Mouse (Mus musculus) forebrain, embryonic 13.5 days (tissue): ENCODE measurements at regions not wholly inside any gene's neighbourhood (a gene's known extent, or its start where the extent isn't known, plus 50 kb on each side); places are given as distances from the start of the nearest gene placed in this dataset.

Experiments
- ATAC-seq: fragments of 200-750 bp; cut with Nextera tagmentation; 2 replicates; pipeline ENCODE4 v1.8.0; 2017
- H3K27ac ChIP-seq: fragments of 300-500 bp; sonication (generic); 2 replicates; pipeline ENCODE4 v1.5.1; 2015; ENCODE audit warnings: inconsistent platforms, mild to moderate bottlenecking, moderate library complexity
- H3K27me3 ChIP-seq: fragments of 300-500 bp; sonication (generic); 2 replicates; pipeline ENCODE4 v1.6.1; 2015; ENCODE audit warnings: mild to moderate bottlenecking, inconsistent platforms
- H3K36me3 ChIP-seq: fragments of 300-500 bp; sonication (generic); 2 replicates; pipeline ENCODE4 v1.6.1; 2015; ENCODE audit warnings: mild to moderate bottlenecking, inconsistent platforms; ENCODE audit not compliant: poor library complexity, severe bottlenecking
- H3K4me1 ChIP-seq: fragments of 300-500 bp; sonication (generic); 2 replicates; pipeline ENCODE4 v1.6.1; 2015; ENCODE audit warnings: inconsistent platforms
- H3K4me2 ChIP-seq: fragments of 300-500 bp; sonication (generic); 2 replicates; pipeline ENCODE4 v1.6.1; 2015; ENCODE audit warnings: inconsistent platforms, mild to moderate bottlenecking, moderate library complexity
- H3K4me3 ChIP-seq: fragments of 300-500 bp; sonication (generic); 2 replicates; pipeline ENCODE4 v1.5.1; 2015; ENCODE audit warnings: mild to moderate bottlenecking, inconsistent platforms
- H3K9ac ChIP-seq: fragments of 300-500 bp; sonication (generic); 2 replicates; pipeline ENCODE4 v1.6.1; 2015; ENCODE audit warnings: mild to moderate bottlenecking, inconsistent platforms
- H3K9me3 ChIP-seq: fragments of 300-500 bp; sonication (generic); replicated peaks from 2 replicates; pipeline ENCODE4 v1.6.1; 2016; ENCODE audit warnings: inconsistent platforms
- WGBS: fragments of 180-500 bp; shearing (Covaris S2); methylation state at CpG from one replicate; pipeline ENCODE4 v1.1.7; 2015; 5-methylcytosine and 5-hydroxymethylcytosine counted together

- H3K4me1 ChIP-seq = peaks cover 7% of the 10 kb centered on the region; the same call in 1 of the 2 replicates
- H3K9me3 ChIP-seq = no peaks in the 10 kb centered on the region
- no peak overlapping the region for H3K9ac ChIP-seq
- no peak overlapping the region for H3K4me2 ChIP-seq
- no peak overlapping the region for H3K4me3 ChIP-seq
- ATAC-seq = 0 out of 2 replicates have a peak, but pooled peaks have one; percentile 21
- WGBS = 40% methylated on average over 2 of the region's 2 CpGs
- no peak overlapping the region for H3K27ac ChIP-seq
- no peaks in the 10 kb centered on the region for H3K27me3 ChIP-seq
- no peaks in the 10 kb centered on the region for H3K36me3 ChIP-seq
These were observed 230.7 kb upstream of the Apob start for GRCm38 (mm10) chr12:7746708-7747107.

DNA sequence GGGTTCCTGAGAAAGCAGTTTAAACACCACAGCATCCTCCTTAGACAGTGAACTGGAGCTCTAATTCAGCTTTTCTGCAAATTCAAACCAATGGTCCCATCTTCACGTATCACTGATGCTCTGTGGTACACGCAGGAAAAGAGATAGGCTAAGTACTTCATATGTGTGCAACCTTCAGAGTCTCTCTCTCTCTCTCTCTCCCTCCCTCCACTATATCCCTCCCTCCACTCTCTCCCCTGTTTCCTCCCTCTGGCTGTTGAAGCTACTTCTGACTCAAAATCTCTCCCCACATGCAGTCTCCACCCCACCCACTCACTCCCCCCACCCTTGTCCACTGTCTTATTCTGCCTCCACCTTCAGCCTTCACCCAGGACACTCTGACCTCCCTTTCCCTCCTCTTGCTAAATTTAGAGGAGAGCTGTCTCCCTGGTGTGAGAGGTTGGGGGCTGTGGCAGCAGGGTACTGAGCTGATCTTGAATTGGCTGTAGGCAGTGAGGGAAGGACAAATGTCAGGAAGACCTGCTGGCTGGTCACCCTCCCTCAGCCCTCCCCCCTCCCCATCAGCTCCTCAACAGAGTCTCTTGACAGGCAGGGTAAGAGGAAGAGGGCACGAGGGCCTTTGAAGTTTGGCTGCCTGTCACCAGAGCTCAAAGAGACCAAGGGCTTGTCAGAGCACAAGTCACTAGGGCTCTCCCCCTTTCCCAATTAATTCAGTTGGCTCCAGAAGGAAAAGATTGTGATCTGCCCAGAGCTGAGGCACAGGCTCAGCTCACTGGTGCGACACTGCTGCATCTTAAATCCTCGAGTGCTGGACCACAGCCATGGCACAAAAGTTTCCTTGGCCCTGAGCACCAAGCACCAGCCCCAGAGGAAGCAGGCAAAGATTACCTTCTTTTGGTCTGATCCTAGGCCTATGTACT, 227.9 kb upstream of the Apob start:
- peaks cover 7% of the 10 kb centered on the region; the same call in 1 of the 2 replicates for H3K4me1 ChIP-seq
- peak; percentile 69 for ATAC-seq
- WGBS = 39% methylated on average over 5 of the region's 5 CpGs
- no peak overlapping the region for H3K4me2 ChIP-seq
- H3K4me3 ChIP-seq = no peak overlapping the region
- no peak overlapping the region for H3K9ac ChIP-seq
- H3K36me3 ChIP-seq = no peaks in the 10 kb centered on the region
- H3K9me3 ChIP-seq = no peaks in the 10 kb centered on the region
- no peaks in the 10 kb centered on the region for H3K27me3 ChIP-seq
- no peak overlapping the region for H3K27ac ChIP-seq

GRCm38 (mm10) chr12:7754861-7755260, 222.6 kb upstream of the Apob start:
- Histone ChIP-seq H3K27ac (no peak overlapping the region), H3K9me3 (no peaks in the 10 kb centered on the region), H3K4me1 (peaks cover 1% of the 10 kb centered on the region; the same call in 1 of the 2 replicates), H3K36me3 (no peaks in the 10 kb centered on the region), H3K9ac (no peak overlapping the region), H3K4me3 (no peak overlapping the region), H3K4me2 (no peak overlapping the region), H3K27me3 (no peaks in the 10 kb centered on the region)
- ATAC-seq = no peak
- WGBS = 84% methylated on average over 5 of the region's 5 CpGs

GRCm38 (mm10) chr12:7764795-7765697, 212.4 kb upstream of the Apob start:
- Histone ChIP-seq H3K36me3 (no peaks in the 10 kb centered on the region), H3K9me3 (no peaks in the 10 kb centered on the region), H3K4me2 (no peak overlapping the region), H3K27me3 (no peaks in the 10 kb centered on the region), H3K9ac (no peak overlapping the region), H3K4me3 (no peak overlapping the region), H3K27ac (no peak overlapping the region), H3K4me1 (no peaks in the 10 kb centered on the region)
- no peak for ATAC-seq
- 76% methylated on average over 11 of the region's 11 CpGs for WGBS

DNA sequence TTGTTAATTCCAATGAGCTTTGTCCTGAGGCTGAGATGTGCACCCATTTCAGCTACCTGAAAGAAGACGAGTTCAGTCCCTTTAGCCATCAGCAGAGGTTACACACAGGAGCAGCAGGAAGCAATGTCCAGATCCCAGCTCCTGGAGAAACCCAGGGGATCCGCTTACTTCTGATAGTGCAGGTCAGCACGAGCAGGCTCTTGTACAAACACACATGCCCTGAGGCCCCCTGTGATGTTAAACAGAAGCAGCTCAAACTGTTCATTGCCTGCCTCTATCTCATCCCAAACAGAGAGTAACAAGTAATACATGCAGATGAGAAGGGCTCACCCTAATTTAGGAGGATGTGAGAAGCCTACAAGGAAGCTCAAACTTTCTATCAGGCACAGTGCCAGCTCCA, 203.3 kb upstream of the Apob start:
- 80% methylated on average over 3 of the region's 3 CpGs for WGBS

DNA sequence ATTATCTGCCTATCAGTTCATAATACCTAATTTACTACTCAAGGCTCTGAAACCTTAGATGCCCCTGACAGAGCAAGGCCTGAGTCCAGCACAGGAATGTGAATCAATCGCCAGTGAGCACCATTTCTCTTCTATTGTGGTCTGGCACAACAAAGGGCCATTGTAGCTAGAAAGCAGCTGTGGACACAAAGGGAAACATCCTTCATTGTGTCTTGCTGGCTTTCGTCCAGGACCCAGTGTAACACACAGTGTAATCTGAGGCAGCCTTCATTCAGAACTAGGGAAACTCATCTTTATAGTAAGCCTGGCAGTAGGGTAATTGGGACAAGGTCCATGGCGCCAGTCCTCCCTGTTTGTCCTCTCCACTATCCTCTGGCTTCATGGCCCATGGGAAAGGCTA, 201.1 kb upstream of the Apob start:
- Histone ChIP-seq H3K9me3 (no peaks in the 10 kb centered on the region), H3K27me3 (no peaks in the 10 kb centered on the region), H3K4me3 (no peak overlapping the region), H3K4me1 (peaks cover 13% of the 10 kb centered on the region; the same call in 1 of the 2 replicates), H3K9ac (no peak overlapping the region), H3K27ac (no peak overlapping the region), H3K4me2 (no peak overlapping the region), H3K36me3 (no peaks in the 10 kb centered on the region)
- 50% methylated on average over 3 of the region's 3 CpGs for WGBS
- ATAC-seq = no peak

More for the DNA sequence above, 203.3 kb upstream of the Apob start:
- no peaks in the 10 kb centered on the region for H3K9me3 ChIP-seq
- peaks cover 13% of the 10 kb centered on the region; the same call in 1 of the 2 replicates for H3K4me1 ChIP-seq
- no peak overlapping the region for H3K9ac ChIP-seq
- no peak overlapping the region for H3K4me2 ChIP-seq
- no peak overlapping the region for H3K27ac ChIP-seq
- H3K36me3 ChIP-seq = no peaks in the 10 kb centered on the region
- H3K4me3 ChIP-seq = no peak overlapping the region
- no peaks in the 10 kb centered on the region for H3K27me3 ChIP-seq
- ATAC-seq = no peak

DNA sequence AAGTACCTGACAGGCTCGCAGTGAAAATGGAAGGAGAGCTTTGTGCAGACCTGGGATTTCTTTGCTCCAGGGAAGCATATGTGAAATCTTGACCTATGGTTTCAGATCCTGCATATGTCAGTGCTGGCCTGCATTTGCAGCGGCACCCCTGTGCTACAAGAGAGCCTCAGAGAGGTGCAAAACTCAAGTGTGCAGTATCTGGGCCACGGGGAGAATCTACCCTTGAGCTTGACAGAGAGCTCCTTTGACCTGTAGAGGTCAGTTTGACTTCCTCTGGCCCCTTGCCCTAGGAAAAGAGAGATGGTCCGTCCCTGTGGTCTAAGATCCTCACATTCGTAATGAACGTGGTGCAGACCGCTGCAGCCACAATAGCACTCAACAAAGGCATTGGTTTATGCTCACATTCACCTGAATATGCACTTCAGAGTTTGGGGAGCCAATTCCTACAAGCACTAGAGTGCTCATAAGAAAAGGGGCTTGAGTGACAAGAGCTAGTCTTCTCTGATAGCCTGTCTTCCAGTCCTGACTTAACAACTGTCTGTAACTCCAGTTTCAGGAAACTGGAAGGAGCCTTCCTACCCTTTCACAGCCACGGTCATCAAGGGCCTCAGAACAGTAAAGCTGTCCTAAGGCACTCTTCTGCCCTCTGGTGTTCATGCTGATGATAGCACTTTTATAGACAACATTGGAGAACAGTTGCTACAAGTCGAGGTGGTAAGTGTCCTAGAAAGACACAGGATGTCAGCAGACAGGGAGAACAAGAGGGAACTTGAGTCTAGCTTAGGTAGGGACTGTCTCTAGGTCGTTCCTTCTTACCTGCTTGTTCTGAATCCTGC, 200.0 kb upstream of the Apob start:
- Histone ChIP-seq H3K9me3 (no peaks in the 10 kb centered on the region), H3K4me2 (no peak overlapping the region), H3K4me1 (peaks cover 13% of the 10 kb centered on the region; the same call in 1 of the 2 replicates), H3K27ac (0 out of 2 replicates have a peak overlapping the region, but pooled peaks have one; percentile 14), H3K27me3 (no peaks in the 10 kb centered on the region), H3K36me3 (no peaks in the 10 kb centered on the region), H3K4me3 (no peak overlapping the region), H3K9ac (no peak overlapping the region)
- 57% methylated on average over 10 of the region's 10 CpGs for WGBS
- ATAC-seq = peak; percentile 84

- Histone ChIP-seq H3K36me3 (no peaks in the 10 kb centered on the region), H3K4me1 (peaks cover 13% of the 10 kb centered on the region; the same call in 1 of the 2 replicates), H3K9ac (no peak overlapping the region), H3K27me3 (no peaks in the 10 kb centered on the region), H3K4me3 (no peak overlapping the region), H3K9me3 (no peaks in the 10 kb centered on the region), H3K4me2 (no peak overlapping the region), H3K27ac (no peak overlapping the region)
- no peak for ATAC-seq
- 51% methylated on average over 6 of the region's 6 CpGs for WGBS
These were observed 199.4 kb upstream of the Apob start for GRCm38 (mm10) chr12:7778056-7778440.

- H3K4me2 ChIP-seq = no peak overlapping the region
- H3K27ac ChIP-seq = no peak overlapping the region
- no peaks in the 10 kb centered on the region for H3K27me3 ChIP-seq
- H3K36me3 ChIP-seq = no peaks in the 10 kb centered on the region
- WGBS = 87% methylated on average over 5 of the region's 5 CpGs
- H3K9ac ChIP-seq = no peak overlapping the region
- ATAC-seq = no peak
- no peaks in the 10 kb centered on the region for H3K9me3 ChIP-seq
- no peaks in the 10 kb centered on the region for H3K4me1 ChIP-seq
- H3K4me3 ChIP-seq = no peak overlapping the region
These were observed 160.8 kb upstream of the Apob start for GRCm38 (mm10) chr12:7816616-7817015.

GRCm38 (mm10) chr12:7820006-7820704, 157.3 kb upstream of the Apob start:
- 90% methylated on average over 4 of the region's 4 CpGs for WGBS

DNA sequence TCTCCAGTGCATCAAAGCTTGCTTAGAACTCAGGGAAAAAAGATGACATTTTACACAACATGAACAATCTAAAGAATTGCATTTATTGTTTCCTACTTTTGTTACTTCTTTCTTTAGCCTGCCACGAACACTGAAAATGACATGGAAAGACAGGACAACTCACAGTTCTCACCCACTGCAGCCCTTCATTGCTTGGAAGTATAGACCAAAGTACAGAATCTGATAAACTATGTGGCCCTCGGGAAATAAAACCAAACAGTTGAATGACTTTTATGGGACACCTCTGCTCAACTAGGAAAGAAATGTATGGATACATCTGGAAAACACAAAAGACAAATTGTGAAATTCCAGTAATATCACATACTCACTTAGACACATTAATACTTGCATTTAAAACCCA, 156.7 kb upstream of the Apob start:
- 72% methylated on average over 2 of the region's 2 CpGs for WGBS
- no peak overlapping the region for H3K9ac ChIP-seq
- ATAC-seq = no peak

More at GRCm38 (mm10) chr12:7820006-7820704, 157.3 kb upstream of the Apob start:
- ATAC-seq = no peak
- Histone ChIP-seq H3K9ac (no peak overlapping the region), H3K4me3 (no peak overlapping the region), H3K27me3 (no peaks in the 10 kb centered on the region), H3K9me3 (no peaks in the 10 kb centered on the region), H3K4me2 (no peak overlapping the region), H3K27ac (no peak overlapping the region), H3K4me1 (no peaks in the 10 kb centered on the region), H3K36me3 (no peaks in the 10 kb centered on the region)

More for the DNA sequence above, 156.7 kb upstream of the Apob start:
- H3K4me3 ChIP-seq = no peak overlapping the region
- no peaks in the 10 kb centered on the region for H3K27me3 ChIP-seq
- 0 out of 2 replicates have a peak, but pooled peaks cover under 1% of the 10 kb centered on the region for H3K9me3 ChIP-seq
- no peaks in the 10 kb centered on the region for H3K4me1 ChIP-seq
- H3K27ac ChIP-seq = no peak overlapping the region
- H3K4me2 ChIP-seq = no peak overlapping the region
- H3K36me3 ChIP-seq = no peaks in the 10 kb centered on the region
